Mouse (Mus musculus) hindbrain, embryonic 14.5 days (tissue): ENCODE results near the gene Tmem217. TPM values are rescaled to one million over a fixed set of nuclear protein-coding genes. Genes with fewer than 3 reads are reported as not detected.

Experiments
- ATAC-seq: fragments of 200-750 bp; cut with Nextera tagmentation; 2 replicates; pipeline ENCODE4 v1.8.0; 2017; ENCODE audit warnings: moderate number of reproducible peaks, mild to moderate bottlenecking, moderate TSS enrichment, moderate library complexity; ENCODE audit not compliant: low FRiP score
- DNase-seq: peaks from one replicate; pipeline ENCODE4 v3.0.0-alpha.2; 2015; ENCODE audit warnings: low spot score
- H3K27ac ChIP-seq: fragments of 300-500 bp; sonication (generic); 2 replicates; pipeline ENCODE4 v1.5.1; 2014; ENCODE audit warnings: mild to moderate bottlenecking, moderate library complexity
- H3K27me3 ChIP-seq: fragments of 300-500 bp; sonication (generic); 2 replicates; pipeline ENCODE4 v1.6.1; 2014; ENCODE audit warnings: mild to moderate bottlenecking, low read length, mixed read lengths; ENCODE audit not compliant: control insufficient read depth, insufficient read depth
- H3K36me3 ChIP-seq: fragments of 300-500 bp; sonication (generic); replicated peaks from 2 replicates; pipeline ENCODE4 v1.6.1; 2014; ENCODE audit not compliant: control insufficient read depth, insufficient read depth
- H3K4me1 ChIP-seq: fragments of 300-500 bp; sonication (generic); replicated peaks from 2 replicates; pipeline ENCODE4 v1.6.1; 2014; ENCODE audit warnings: antibody characterized with exemption, low read length, mixed read lengths; ENCODE audit not compliant: control insufficient read depth, insufficient read depth
- H3K4me2 ChIP-seq: fragments of 300-500 bp; sonication (generic); replicated peaks from 2 replicates; pipeline ENCODE4 v1.6.1; 2014; ENCODE audit warnings: mild to moderate bottlenecking, moderate library complexity
- H3K4me3 ChIP-seq: fragments of 300-500 bp; sonication (generic); replicated peaks from 2 replicates; pipeline ENCODE4 v1.5.1; 2014; ENCODE audit warnings: mild to moderate bottlenecking, low read length
- H3K9ac ChIP-seq: fragments of 300-500 bp; sonication (generic); 2 replicates; pipeline ENCODE4 v1.6.1; 2014
- H3K9me3 ChIP-seq: fragments of 300-500 bp; sonication (generic); 2 replicates; pipeline ENCODE4 v1.6.1; 2016; ENCODE audit warnings: low read length; ENCODE audit not compliant: control insufficient read depth
- WGBS: fragments of 180-500 bp; shearing (Covaris S2); extraction: QIAGEN DNeasy Blood & Tissue Kit; methylation state at CpG from one replicate; pipeline ENCODE4 v1.1.7; 2014; 5-methylcytosine and 5-hydroxymethylcytosine counted together
- polyA plus RNA-seq: library from polyadenylated mRNA; unstranded; fragments of >200 nt; fragmentation: Nextera tagmentation; extraction: Ambion mirVana; gene quantifications from 2 replicates; pipeline ENCODE4 v1.2.1, GENCODE M21; 2014

Gene Tmem217
- polyA plus RNA-seq, 1 experiment from 2014 or later, result 0.50 TPM

DNA sequence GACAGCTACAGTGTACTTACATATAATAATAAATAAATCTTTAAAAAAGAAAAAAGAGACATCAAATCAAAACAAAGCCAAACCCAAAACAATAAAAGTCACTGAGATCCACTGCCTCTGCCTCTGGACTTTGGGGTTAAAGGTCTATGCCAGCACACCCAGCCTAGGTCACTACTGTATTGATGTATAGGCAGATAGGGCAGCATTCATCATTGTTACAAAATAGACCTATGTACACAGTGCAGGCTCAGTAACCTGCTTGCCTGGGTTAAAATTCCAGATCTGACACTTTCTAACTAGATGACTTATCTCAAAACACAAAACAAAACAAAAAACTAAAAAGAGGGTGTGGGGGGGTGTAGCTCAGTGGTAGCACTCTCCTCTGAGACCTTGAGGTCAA lies 2.0 kb upstream of the Tmem217 start:
- Histone ChIP-seq H3K4me3 (no peak overlapping the region), H3K27ac (no peak overlapping the region), H3K9me3 (no peaks in the 10 kb centered on the region), H3K4me1 (peaks cover 13% of the 10 kb centered on the region), H3K9ac (no peak overlapping the region), H3K27me3 (no peaks in the 10 kb centered on the region), H3K4me2 (no peak overlapping the region), H3K36me3 (no peaks in the 10 kb centered on the region)
- DNase-seq (no peak), ATAC-seq (no peak)

DNA sequence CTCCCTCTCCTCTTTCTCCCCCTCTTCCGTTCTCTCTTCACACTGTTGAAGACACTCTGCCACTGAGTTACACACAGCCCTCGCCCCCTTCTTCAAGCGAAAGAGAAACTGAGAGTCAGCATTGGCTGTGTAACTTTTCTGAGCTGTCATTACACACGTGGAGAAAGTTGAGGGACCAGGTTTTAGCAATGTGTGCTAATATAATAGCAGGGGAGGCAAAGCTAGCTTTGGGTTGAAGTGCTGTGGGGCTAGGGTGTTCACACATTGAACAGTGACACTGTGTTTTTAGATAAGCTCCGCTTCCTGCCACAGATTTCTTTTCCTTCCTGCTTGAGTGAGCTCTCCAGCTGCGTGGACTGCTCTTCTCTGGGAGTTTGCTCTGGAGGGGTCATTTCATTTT lies 1.2 kb downstream of the Tmem217 start:
- H3K36me3 ChIP-seq, result no peaks in the 10 kb centered on the region
- WGBS, result 68% methylated on average over 6 of the region's 6 CpGs
- H3K9me3 ChIP-seq, result no peaks in the 10 kb centered on the region
- no peaks in the 10 kb centered on the region for H3K27me3 ChIP-seq
- H3K4me2 ChIP-seq, result peak overlapping the region; percentile 98
- H3K27ac ChIP-seq, result no peak overlapping the region
- H3K4me3 ChIP-seq, result 0 out of 2 replicates have a peak overlapping the region, but pooled peaks have one; percentile 97
- peaks cover 13% of the 10 kb centered on the region for H3K4me1 ChIP-seq
- no peak overlapping the region for H3K9ac ChIP-seq
- ATAC-seq, result no peak
- DNase-seq, result no peak

DNA sequence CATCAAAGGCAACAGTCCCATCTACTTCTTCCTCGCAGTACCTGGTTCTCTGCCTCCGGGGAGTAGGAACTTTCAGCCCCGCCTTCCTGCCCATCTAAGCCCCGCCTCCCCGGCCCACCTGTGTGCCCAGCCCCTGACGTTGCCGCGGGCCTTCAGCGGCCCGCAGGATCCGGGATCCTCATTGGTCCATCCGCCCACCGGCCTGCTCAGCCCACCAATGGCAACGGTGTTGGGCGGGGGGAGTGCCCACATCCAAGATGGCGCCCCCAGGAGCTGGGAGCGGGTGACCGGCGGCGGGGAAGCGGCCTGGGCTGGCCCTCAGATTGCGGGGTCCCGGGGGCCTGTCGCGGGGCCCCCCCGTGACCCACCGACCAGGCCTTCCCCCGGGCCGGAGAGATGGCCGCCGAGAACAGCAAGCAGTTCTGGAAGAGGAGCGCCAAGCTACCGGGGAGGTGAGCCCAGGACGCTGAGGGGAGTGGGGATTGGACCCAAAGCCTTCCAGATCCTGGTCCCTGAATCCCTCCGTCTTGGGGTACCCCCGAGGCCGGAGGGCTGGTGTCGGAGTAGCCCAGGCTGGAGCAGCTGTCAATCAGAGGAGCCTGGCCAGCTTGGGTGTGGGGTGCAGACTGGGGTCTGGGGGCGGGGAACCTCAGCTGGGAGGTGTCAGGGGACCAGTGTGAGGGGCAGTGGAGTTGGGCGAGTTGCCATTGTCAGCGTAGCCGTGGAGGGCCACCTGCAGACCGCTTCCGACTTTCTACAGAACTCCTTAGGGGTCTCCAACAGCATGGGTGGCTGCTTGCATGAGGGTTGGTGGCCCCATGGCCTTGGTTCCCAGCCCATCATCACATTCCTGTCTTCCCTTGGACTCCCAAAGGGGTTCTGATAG lies 2.4 kb downstream of the Tmem217 start, which contains the start of the genes Gm17657 and Tbc1d22b:
TSS of gene Gm17657 (minus strand) at position 96 of the 886 bp plus-strand sequence.
TSS of gene Tbc1d22b (plus strand) at position 243 of the 886 bp plus-strand sequence.
- peak within 1 kb of the TSS; percentile 96 for H3K9ac ChIP-seq
- peak; percentile 98 for ATAC-seq
- H3K9me3 ChIP-seq, result no peaks in the 10 kb centered on the region
- peak; percentile 91 for DNase-seq
- peaks cover 13% of the 10 kb centered on the region for H3K4me1 ChIP-seq
- WGBS, result 0% methylated on average over 38 of the region's 44 CpGs
- H3K4me3 ChIP-seq, result peak within 1 kb of the TSS; percentile 97
- no peaks in the 10 kb centered on the region for H3K36me3 ChIP-seq
- H3K4me2 ChIP-seq, result peak within 1 kb of the TSS; percentile 98
- peak within 1 kb of the TSS; percentile 44 for H3K27ac ChIP-seq
- H3K27me3 ChIP-seq, result no peaks in the 10 kb centered on the region

DNA sequence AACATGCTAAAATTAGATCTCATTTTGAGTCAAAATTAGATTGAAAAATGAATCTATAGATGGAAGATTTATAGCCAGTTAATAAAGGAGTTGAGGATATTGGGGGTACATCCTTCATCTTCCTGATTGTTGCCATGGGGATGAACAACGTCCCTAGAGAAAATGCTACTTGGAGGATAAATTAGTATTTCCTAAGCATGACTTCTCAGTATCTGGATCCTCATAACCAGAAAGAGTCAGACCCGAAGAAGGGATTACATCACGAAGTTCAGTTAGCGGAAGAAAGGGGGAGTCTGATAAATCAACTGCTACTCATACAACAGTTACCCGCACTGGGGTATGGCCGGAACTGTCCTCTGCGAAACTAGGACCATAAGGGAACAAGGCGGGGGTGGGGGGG lies 3.2 kb downstream of the Tmem217 start:
- H3K36me3 ChIP-seq, result no peaks in the 10 kb centered on the region
- H3K9me3 ChIP-seq, result no peaks in the 10 kb centered on the region
- peaks cover 13% of the 10 kb centered on the region for H3K4me1 ChIP-seq
- no peak overlapping the region for H3K9ac ChIP-seq
- WGBS, result 49% methylated on average over 8 of the region's 8 CpGs
- no peak overlapping the region for H3K27ac ChIP-seq
- ATAC-seq (peak; percentile 24; the same call in 1 of the 2 replicates), DNase-seq (no peak)
- no peaks in the 10 kb centered on the region for H3K27me3 ChIP-seq
- H3K4me2 ChIP-seq, result peak overlapping the region; percentile 98
- H3K4me3 ChIP-seq, result no peak overlapping the region

DNA sequence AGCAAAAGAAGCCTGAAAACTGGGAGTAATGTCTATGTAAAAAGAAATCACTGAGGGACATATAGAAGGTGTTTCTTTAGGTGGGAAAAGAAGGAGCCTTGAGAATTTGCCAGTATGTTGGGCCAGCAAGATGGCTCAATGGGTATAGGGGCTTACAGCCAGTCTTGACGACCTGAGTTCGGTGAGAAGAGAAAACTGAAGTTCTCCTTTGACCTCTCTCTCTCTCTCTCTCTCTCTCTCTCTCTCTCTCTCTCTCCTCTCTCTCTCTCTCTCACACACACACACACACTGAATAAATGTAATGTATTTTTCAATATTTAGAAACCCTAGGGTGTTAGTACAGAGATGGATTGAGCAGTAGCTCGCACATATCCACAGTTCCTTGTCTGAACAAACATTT lies 3.7 kb downstream of the Tmem217 start:
- H3K9ac ChIP-seq, result no peak overlapping the region
- H3K27ac ChIP-seq, result no peak overlapping the region
- H3K27me3 ChIP-seq, result no peaks in the 10 kb centered on the region
- 70% methylated on average over 3 of the region's 3 CpGs for WGBS
- ATAC-seq (no peak), DNase-seq (no peak)
- no peaks in the 10 kb centered on the region for H3K9me3 ChIP-seq
- no peak overlapping the region for H3K4me3 ChIP-seq
- no peak overlapping the region for H3K4me2 ChIP-seq
- no peaks in the 10 kb centered on the region for H3K36me3 ChIP-seq
- peaks cover 13% of the 10 kb centered on the region for H3K4me1 ChIP-seq

DNA sequence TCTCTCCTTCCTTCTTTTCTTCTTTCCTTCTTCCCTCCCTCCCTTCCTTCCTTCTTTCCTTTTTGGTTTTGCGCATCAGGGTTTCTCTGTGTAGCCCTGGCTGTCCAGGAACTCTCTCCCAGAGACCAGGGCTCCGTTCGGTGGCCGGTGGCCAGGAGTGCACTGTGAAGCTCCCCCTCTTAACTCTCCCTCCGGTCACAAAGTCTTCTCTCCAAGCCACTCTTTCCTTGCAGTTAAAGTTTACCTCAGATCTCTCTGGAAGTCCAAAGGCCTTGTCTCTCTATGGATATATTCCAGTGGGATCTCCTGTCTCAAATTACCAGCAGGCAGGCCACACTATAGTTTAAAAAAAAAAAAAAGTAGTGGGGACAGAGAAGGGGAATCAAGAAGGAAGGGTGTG lies 6.9 kb downstream of the Tmem217 start:
- no peak overlapping the region for H3K27ac ChIP-seq
- H3K4me1 ChIP-seq, result peaks cover 3% of the 10 kb centered on the region; the same call in 1 of the 2 replicates
- no peak overlapping the region for H3K9ac ChIP-seq
- WGBS, result 91% methylated on average over 5 of the region's 5 CpGs
- no peak for DNase-seq
- no peaks in the 10 kb centered on the region for H3K27me3 ChIP-seq
- H3K4me3 ChIP-seq, result no peak overlapping the region
- H3K4me2 ChIP-seq, result no peak overlapping the region
- H3K9me3 ChIP-seq, result no peaks in the 10 kb centered on the region
- ATAC-seq, result no peak
- H3K36me3 ChIP-seq, result no peaks in the 10 kb centered on the region

DNA sequence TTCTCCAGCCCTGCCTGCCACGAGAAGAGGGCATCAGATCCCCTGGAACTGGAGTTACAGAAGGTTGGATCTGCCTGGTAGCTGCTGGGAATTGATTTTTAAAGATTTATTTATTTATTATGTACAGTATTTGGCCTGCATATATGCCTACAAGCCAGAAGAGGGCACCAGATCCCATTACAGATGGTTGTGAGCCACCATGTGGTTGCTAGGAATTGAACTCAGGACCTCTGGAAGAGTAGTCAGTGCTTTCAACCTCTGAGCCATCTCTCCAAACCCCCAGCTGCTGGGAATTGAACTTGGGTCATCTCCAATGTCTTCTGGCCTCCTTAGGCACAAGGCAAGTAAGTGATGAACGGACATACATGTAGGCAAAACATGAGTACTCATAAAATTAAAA lies 8.1 kb downstream of the Tmem217 start:
- H3K4me1 ChIP-seq, result no peaks in the 10 kb centered on the region
- no peaks in the 10 kb centered on the region for H3K36me3 ChIP-seq
- no peak overlapping the region for H3K27ac ChIP-seq
- H3K27me3 ChIP-seq, result no peaks in the 10 kb centered on the region
- no peak overlapping the region for H3K4me2 ChIP-seq
- DNase-seq (no peak), ATAC-seq (no peak)
- no peak overlapping the region for H3K4me3 ChIP-seq
- no peak overlapping the region for H3K9ac ChIP-seq
- H3K9me3 ChIP-seq, result no peaks in the 10 kb centered on the region
- WGBS, result 81% methylated on average over 2 of the region's 2 CpGs

DNA sequence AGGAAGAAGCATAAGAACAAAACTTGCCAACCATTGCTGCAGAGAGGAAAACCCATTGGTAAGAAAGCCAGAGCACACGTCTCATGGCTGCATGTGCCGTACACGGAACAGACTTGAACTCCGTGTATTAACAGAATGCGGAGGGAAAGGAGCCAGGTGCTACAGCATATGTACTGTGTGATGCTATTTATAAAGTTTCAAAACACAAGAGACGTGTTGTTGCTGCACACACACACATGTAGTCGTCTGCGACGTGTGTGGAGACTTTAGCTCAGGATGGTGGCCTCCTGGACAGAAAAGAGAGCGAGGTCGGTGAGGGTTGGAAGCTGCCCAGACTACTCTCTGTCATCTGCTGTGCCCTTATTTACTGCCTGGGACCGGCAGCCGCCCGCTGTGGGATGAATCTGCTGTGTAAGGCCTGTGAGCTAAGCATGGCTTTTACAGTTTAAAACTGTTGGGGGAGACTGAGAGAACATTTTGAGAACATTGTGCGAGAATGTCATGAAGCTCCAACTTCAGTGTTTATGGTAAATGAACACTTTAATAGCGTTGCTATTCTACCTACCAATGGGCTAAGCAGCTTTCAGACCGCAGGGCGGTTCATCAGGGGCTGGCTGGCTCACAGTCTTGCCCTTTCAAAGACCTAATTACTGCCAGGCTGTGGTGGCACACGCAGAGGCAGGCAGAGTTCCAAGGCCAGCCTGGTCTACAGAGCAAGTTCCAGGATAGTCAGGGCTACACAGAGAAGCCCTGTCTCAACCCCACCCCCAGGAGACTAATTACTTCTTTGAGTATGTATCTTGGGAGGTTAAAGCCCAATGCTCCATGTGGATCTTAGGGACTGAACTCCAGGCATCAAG lies 9.1 kb downstream of the Tmem217 start:
- WGBS, result 88% methylated on average over 19 of the region's 19 CpGs
- Histone ChIP-seq H3K9ac (no peak overlapping the region), H3K36me3 (no peaks in the 10 kb centered on the region), H3K4me2 (no peak overlapping the region), H3K27ac (no peak overlapping the region), H3K27me3 (no peaks in the 10 kb centered on the region), H3K4me1 (no peaks in the 10 kb centered on the region), H3K9me3 (no peaks in the 10 kb centered on the region), H3K4me3 (no peak overlapping the region)
- ATAC-seq, result no peak
- DNase-seq, result no peak

DNA sequence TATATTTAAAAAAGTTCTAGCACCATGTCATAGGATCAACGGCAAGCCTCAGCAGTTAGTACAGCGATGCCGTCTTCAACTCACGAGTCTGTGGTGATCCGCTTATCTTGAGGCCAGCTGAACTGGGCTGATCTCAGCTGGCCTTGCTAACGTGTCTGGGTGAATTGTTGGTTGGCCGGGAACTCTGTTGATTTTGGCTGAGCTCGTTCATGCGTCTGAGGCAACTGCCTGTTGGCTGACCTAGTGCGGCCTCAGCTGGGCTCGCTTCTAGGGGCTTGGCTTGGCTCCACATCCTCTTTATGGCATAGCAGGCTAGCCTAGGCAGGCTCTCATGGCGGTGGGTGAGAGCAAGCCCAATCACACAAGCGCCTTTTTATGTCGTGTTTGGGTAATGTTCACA lies 10.8 kb downstream of the Tmem217 start:
- DNase-seq, result peak; percentile 26
- no peak overlapping the region for H3K4me3 ChIP-seq
- no peaks in the 10 kb centered on the region for H3K4me1 ChIP-seq
- no peaks in the 10 kb centered on the region for H3K27me3 ChIP-seq
- 69% methylated on average over 14 of the region's 14 CpGs for WGBS
- no peaks in the 10 kb centered on the region for H3K36me3 ChIP-seq
- no peak for ATAC-seq
- H3K9me3 ChIP-seq, result no peaks in the 10 kb centered on the region
- H3K27ac ChIP-seq, result no peak overlapping the region
- no peak overlapping the region for H3K4me2 ChIP-seq
- H3K9ac ChIP-seq, result no peak overlapping the region
